Mouse (Mus musculus) cerebellum, adult 2 months (tissue): ENCODE results near the gene Epha2.

Experiments
- CTCF ChIP-seq: fragments of 200-500 bp; IDR thresholded peaks from 2 replicates; pipeline ENCODE4 v1.5.1; 2011; ENCODE audit warnings: low read depth, mild to moderate bottlenecking, control low read depth, low read length, moderate library complexity, borderline replicate concordance; ENCODE audit not compliant: insufficient read depth
- POLR2A ChIP-seq: fragments of 200-500 bp; IDR thresholded peaks from 2 replicates; pipeline ENCODE4 v1.6.1; 2011; ENCODE audit warnings: low read length, control low read depth, borderline replicate concordance; ENCODE audit not compliant: insufficient read depth

- no peak for TF ChIP-seq POLR2A
- no peak for TF ChIP-seq CTCF
Observed at GRCm38 (mm10) chr4:141277157-141277556, 23.9 kb upstream of the Epha2 start.
